Mouse (Mus musculus): Measurements from ENCODE around the gene Ctsz.

DNA sequence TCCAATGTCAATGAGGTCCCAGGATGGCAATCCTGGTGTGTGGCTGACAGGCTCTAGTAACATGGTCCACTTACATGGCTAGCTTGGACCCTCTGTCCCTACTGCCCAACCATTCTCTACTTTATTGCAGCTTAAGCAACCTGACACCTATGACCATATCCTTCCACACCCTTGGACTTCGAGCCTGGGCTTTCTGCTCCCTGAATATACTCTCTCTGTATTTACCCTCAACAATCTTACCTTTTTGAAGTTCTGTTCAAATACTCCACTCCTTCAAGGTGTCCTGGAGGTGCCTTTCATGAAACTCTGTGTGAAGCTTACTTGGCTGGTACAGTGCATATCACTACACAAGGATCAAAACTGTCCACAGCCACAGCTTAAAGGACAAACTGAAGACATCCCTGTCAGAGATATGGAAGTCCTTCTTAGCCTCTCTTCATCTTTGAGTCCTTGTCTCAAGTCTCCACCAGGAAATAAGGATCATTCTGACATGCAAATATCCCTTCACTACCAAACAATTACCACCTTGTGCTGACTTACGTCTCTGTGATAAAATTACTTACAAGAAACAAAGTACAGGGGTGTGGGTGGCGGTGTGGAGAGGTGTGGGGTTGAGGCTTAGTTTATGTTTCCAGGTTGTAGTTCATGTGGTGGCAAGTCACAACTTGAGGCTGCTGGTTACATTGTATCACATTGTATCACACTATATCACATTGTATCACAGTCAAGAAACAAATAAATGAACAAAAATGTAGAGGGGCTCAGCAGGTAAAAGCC, 38.9 kb upstream of the Ctsz start:
- TF ChIP-seq GATA1 (IDR thresholded peaks at IDR 0.05; ENCODE audit: borderline replicate concordance, low read length) (no peak), FLI1 (IDR thresholded peaks at IDR 0.05; ENCODE audit: low read length) (no peak)

All from megakaryocyte, embryonic 14.5 days (primary cell).